Mouse (Mus musculus) heart, postnatal 0 days (tissue): ENCODE data around the gene Camta1. TPM values are rescaled to one million over a fixed set of nuclear protein-coding genes. Genes with fewer than 3 reads are reported as not detected.

ENCODE experiments used
- ATAC-seq: fragments of 200-750 bp; cut with Nextera tagmentation; 2 replicates; pipeline ENCODE4 v1.8.0; 2017; ENCODE audit warnings: low read depth, moderate number of reproducible peaks, moderate library complexity; ENCODE audit not compliant: insufficient read depth
- DNase-seq: peaks from one replicate; pipeline ENCODE4 v3.0.0-alpha.2; 2016; ENCODE audit warnings: low spot score
- H3K27ac ChIP-seq: fragments of 300-500 bp; sonication (generic); 2 replicates; pipeline ENCODE4 v1.5.1; 2014; ENCODE audit warnings: low read depth, mild to moderate bottlenecking
- H3K27me3 ChIP-seq: fragments of 300-500 bp; sonication (generic); 2 replicates; pipeline ENCODE4 v1.6.1; 2014; ENCODE audit warnings: low read length, mixed read lengths; ENCODE audit not compliant: control insufficient read depth, insufficient read depth
- H3K36me3 ChIP-seq: fragments of 300-500 bp; sonication (generic); replicated peaks from 2 replicates; pipeline ENCODE4 v1.6.1; 2014; ENCODE audit warnings: low read length, mixed read lengths; ENCODE audit not compliant: control insufficient read depth, insufficient read depth
- H3K4me1 ChIP-seq: fragments of 300-500 bp; sonication (generic); 2 replicates; pipeline ENCODE4 v1.6.1; 2014; ENCODE audit warnings: antibody characterized with exemption; ENCODE audit not compliant: control insufficient read depth, insufficient read depth
- H3K4me2 ChIP-seq: fragments of 300-500 bp; sonication (generic); 2 replicates; pipeline ENCODE4 v1.6.1; 2014; ENCODE audit warnings: low read depth, mild to moderate bottlenecking, low read length, moderate library complexity
- H3K4me3 ChIP-seq: fragments of 300-500 bp; sonication (generic); 2 replicates; pipeline ENCODE4 v1.5.1; 2014; ENCODE audit warnings: low read depth, low read length
- H3K9ac ChIP-seq: fragments of 300-500 bp; sonication (generic); replicated peaks from 2 replicates; pipeline ENCODE4 v1.6.1; 2014; ENCODE audit warnings: low read depth, low read length, mixed read lengths
- H3K9me3 ChIP-seq: fragments of 300-500 bp; sonication (generic); replicated peaks from 2 replicates; pipeline ENCODE4 v1.6.1; 2016; ENCODE audit warnings: low read length; ENCODE audit not compliant: control insufficient read depth
- CTCF ChIP-seq: IDR thresholded peaks from 2 replicates; pipeline ENCODE4 v1.5.1; 2016; ENCODE audit warnings: antibody characterized with exemption, control low read depth, low read depth
- EP300 ChIP-seq: IDR thresholded peaks from 2 replicates; pipeline ENCODE4 v1.6.1; 2016; ENCODE audit warnings: antibody characterized with exemption, low read depth
- WGBS: fragments of 180-500 bp; shearing (Covaris S2); extraction: QIAGEN DNeasy Blood & Tissue Kit; methylation state at CpG from one replicate; pipeline ENCODE4 v1.1.7; 2014; 5-methylcytosine and 5-hydroxymethylcytosine counted together
- polyA plus RNA-seq: library from polyadenylated mRNA; unstranded; fragments of >200 nt; fragmentation: Nextera tagmentation; extraction: Ambion mirVana; gene quantifications from 2 replicates; pipeline ENCODE4 v1.2.1, GENCODE M21; 2015
- total RNA-seq: library from RNA; depleted of rRNA; stranded (reverse); fragments of >200 nt; gene quantifications from 2 replicates; pipeline ENCODE4 v1.2.3, GENCODE M21; 2014; ENCODE audit warnings: low replicate concordance

The Camta1 gene
- total and polyA plus RNA-seq, 2 experiments from 2014 or later, result 72.7 to 240 TPM

DNA sequence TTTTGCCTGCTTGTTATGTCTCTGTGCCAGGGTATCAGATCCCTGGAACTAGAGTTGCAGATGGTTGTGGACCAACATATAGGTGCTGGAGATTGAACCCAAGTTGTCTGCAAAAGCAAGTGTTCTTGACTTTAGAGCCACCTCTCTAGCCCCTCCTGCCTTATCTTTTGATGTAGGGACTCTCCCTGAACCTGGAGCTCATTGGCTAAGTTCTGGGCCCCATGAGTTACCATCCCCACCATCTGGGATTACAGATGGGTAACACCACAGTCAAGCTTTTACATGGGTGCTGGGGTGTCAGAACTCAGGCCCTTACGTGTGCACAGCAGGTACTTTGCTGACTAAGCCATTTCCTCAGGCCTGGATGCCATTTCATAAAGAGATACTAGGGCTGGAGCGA lies 150.3 kb downstream of the Camta1 start:
- no peak overlapping the region for H3K4me3 ChIP-seq
- H3K9me3 ChIP-seq, result no peaks in the 10 kb centered on the region
- ATAC-seq (no peak), DNase-seq (no peak)
- H3K27me3 ChIP-seq, result no peaks in the 10 kb centered on the region
- H3K27ac ChIP-seq, result no peak overlapping the region
- TF ChIP-seq EP300, result no peak
- no peaks in the 10 kb centered on the region for H3K36me3 ChIP-seq
- WGBS, result 79% methylated on average over 2 of the region's 2 CpGs
- H3K4me2 ChIP-seq, result no peak overlapping the region
- H3K4me1 ChIP-seq, result no peaks in the 10 kb centered on the region
- no peak overlapping the region for H3K9ac ChIP-seq

DNA sequence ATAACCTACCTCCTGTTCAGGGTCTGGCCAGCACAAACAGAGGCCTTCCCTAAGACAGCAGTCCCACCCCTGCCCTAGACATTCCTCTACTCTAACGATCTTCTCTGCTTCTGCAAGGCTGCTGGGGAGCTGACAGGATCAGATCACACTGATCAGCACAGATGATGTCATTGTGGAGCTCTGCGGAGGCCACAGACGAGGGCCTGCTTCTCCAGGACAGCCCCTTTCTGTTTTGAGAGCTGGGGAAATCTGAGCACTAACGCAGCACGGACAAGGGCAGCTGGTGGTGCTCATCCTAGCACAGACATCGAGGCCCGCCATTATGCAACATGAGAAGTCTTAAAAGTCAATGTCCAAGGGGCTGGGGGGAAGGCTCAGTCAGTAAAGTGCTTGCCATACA lies 151.2 kb downstream of the Camta1 start:
- Histone ChIP-seq H3K4me2 (no peak overlapping the region), H3K4me1 (no peaks in the 10 kb centered on the region), H3K4me3 (no peak overlapping the region), H3K9me3 (no peaks in the 10 kb centered on the region), H3K27ac (no peak overlapping the region), H3K36me3 (no peaks in the 10 kb centered on the region), H3K9ac (no peak overlapping the region), H3K27me3 (no peaks in the 10 kb centered on the region)
- no peak for TF ChIP-seq EP300
- no peak for TF ChIP-seq CTCF
- no peak for ATAC-seq
- DNase-seq, result no peak
- WGBS, result 22% methylated on average over 7 of the region's 7 CpGs

DNA sequence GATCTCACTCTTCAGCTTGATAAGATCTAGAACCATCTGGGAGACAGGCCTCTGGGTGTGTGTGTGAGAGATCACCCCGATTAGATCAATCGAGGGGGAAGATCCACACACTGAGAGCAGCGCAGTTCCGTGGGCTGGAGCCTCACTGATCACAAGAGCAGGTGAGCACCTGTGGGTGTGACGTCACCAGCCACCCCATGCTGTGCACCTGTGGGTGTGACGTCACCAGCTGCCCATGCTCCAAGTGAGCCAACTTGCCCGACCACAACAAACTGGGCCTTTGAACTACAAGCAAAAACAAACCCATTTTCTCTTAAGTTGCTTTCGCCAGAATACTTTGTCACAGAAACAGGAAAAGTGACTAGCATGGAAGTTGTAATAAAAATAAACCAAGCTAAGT lies 152.4 kb downstream of the Camta1 start:
- H3K4me3 ChIP-seq, result no peak overlapping the region
- ATAC-seq (no peak), DNase-seq (no peak)
- no peak overlapping the region for H3K9ac ChIP-seq
- 79% methylated on average over 8 of the region's 8 CpGs for WGBS
- no peaks in the 10 kb centered on the region for H3K27me3 ChIP-seq
- H3K4me1 ChIP-seq, result no peaks in the 10 kb centered on the region
- H3K4me2 ChIP-seq, result no peak overlapping the region
- no peak overlapping the region for H3K27ac ChIP-seq
- H3K36me3 ChIP-seq, result no peaks in the 10 kb centered on the region
- no peaks in the 10 kb centered on the region for H3K9me3 ChIP-seq
- no peak for TF ChIP-seq EP300
- TF ChIP-seq CTCF, result no peak

DNA sequence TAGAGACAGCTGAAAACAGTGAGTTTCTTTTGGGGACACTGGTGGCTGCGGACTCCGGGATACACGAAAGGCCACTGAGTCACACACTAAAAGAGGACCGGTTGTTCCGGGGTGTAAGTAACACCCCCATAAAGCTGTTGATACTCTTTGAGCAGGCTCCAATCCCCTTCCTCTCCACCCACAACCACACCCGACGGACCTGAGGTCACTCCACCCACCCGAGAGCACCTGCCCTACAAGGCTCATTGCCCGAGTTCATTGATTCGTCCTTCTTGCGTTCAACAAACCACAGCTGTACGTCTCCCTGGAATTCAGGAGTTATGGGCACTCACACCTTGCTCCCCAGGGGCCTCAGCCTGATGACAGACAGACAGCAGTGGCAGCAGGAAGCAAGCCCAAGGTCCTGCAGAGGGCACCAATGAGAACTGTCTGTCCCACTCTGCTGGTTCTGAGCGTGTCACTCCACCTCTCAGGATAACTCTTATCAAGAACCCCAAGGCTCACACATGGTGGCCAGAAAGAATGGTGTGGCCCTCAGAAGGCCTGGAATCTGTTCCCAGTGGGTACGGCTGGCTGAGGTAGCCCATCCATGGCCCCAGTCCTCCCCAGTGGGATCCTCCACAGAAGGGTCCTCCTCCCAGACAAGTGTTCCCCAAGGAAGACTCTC lies 158.5 kb downstream of the Camta1 start:
- no peak overlapping the region for H3K4me3 ChIP-seq
- ATAC-seq (peak; percentile 38; the same call in 1 of the 2 replicates), DNase-seq (no peak)
- H3K4me1 ChIP-seq, result no peaks in the 10 kb centered on the region
- no peaks in the 10 kb centered on the region for H3K9me3 ChIP-seq
- 65% methylated on average over 14 of the region's 14 CpGs for WGBS
- H3K27me3 ChIP-seq, result no peaks in the 10 kb centered on the region
- H3K27ac ChIP-seq, result no peak overlapping the region
- no peak for TF ChIP-seq CTCF
- TF ChIP-seq EP300, result no peak
- H3K4me2 ChIP-seq, result no peak overlapping the region
- no peaks in the 10 kb centered on the region for H3K36me3 ChIP-seq
- H3K9ac ChIP-seq, result no peak overlapping the region

DNA sequence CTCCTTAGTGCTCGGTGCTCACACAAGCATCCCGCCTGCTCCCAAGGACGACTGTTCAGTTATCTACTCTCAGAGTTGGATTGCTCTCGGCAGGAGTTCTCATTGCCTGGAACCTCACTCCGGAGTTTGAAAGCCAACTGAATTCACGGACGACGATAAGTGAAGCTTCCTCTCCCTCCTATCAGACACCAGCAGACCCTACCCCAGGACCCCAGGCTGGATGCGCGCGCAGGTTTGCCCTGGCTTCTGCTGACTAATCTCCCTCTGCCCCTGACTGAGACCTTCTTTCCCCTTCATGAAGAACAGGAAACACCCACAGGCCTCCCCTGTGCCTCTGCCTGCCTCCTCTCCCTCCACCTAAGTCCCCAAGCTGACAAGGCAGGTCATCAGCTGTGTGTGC lies 159.2 kb downstream of the Camta1 start:
- Histone ChIP-seq H3K9me3 (no peaks in the 10 kb centered on the region), H3K27ac (no peak overlapping the region), H3K4me3 (no peak overlapping the region), H3K36me3 (no peaks in the 10 kb centered on the region), H3K4me2 (no peak overlapping the region), H3K4me1 (no peaks in the 10 kb centered on the region), H3K27me3 (no peaks in the 10 kb centered on the region), H3K9ac (no peak overlapping the region)
- 62% methylated on average over 11 of the region's 11 CpGs for WGBS
- DNase-seq, result no peak
- TF ChIP-seq EP300 (no peak), CTCF (no peak)
- ATAC-seq, result no peak

DNA sequence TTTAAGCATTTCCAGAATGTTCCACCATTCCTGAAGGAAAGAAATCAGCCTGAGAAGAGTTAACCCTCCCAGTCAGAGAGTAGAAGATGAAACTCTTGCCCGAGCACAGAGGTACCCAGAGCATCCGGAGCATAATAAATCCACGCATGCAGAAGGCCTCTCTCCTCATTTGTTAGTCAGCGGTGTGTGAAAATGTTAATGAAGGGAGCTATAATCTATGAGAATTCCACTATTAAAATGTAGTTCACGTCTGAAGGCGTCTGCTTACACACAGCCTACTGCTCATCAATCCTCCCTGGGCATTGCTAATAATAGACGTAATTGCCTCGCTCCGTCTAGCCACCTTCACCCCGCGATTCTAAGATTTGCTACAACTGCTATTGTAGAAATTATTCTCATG lies 165.7 kb downstream of the Camta1 start:
- Histone ChIP-seq H3K4me3 (no peak overlapping the region), H3K4me1 (no peaks in the 10 kb centered on the region), H3K9me3 (no peaks in the 10 kb centered on the region), H3K36me3 (no peaks in the 10 kb centered on the region), H3K27me3 (no peaks in the 10 kb centered on the region), H3K4me2 (no peak overlapping the region), H3K27ac (no peak overlapping the region), H3K9ac (no peak overlapping the region)
- ATAC-seq (no peak), DNase-seq (no peak)
- 74% methylated on average over 11 of the region's 11 CpGs for WGBS
- TF ChIP-seq EP300 (no peak), CTCF (no peak)
